Mouse (Mus musculus): ENCODE measurements around the gene Parp2.
"Not testable (repeated sequence)": the region's sequence is repeated elsewhere in the genome, so short reads cannot be mapped to it uniquely, and the experiment has no call there.

Gene Parp2

DNA sequence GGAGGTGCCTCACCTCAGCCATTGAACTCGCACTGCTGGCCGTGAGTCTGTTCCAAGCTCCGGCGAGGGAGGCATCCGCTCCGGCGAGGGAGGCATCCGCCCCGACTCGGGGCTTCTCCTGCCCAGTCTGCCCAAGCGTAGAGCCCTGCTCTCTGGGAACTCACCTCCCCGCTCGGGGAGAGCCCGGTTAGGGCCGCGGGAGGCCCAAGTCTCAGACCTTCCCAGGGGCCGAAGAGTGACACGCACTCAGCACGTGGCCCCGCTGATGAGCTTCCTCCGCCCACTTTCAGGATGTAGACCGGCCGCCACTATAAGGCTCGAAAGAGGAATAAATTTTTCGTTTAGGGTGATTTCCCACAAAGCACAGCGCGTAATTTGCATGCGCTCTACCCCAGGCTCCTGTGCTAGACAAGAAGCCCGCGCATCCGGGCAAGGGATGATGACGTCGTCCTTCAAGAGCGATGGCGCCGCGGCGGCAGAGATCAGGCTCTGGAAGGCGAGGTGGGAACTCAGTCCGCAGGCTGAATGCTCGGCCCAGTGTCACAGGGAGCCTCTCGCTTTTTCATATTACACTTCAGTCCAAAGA, at the start of gene Parp2, which contains the start of gene Ccnb1ip1:
Gene Parp2, plus strand, starts transcription at position 355 of the 586 bp plus-strand sequence.
Gene Ccnb1ip1, minus strand, starts transcription at position 246 of the 586 bp plus-strand sequence.
- DNase-seq: peak; percentile 99

DNA sequence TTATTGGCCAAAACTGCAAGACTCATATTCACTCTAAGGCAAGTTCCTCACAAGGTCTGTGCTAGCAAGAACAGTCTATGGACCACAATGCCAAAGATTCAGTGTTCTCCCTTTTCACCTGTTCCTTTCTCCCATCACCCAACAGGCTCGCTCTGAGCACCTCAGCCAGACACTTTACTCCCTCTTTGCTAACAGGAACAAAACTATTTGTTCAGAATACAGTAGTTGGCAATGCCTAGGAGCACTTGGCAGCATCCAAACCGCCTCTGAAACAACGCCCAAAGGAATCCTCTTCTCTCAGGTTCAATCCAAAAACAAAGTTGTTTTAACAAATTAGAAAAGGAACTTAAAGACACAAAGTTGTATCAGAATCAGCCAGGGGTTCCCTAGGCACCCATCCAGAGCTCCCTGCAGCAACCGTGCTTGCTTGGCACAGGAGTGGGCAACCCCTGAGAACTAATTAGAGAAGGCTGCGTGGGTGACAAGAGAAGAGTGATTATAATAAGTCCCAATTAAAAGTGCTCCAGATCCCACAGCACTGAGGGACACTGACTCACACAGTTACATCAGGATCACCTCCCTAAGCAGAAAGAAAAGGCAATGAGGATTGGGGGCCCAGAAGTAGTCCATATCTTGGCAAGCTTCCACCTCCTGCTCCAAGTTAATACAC, 49.1 kb upstream of the Parp2 start:
- DNase-seq: no peak

DNA sequence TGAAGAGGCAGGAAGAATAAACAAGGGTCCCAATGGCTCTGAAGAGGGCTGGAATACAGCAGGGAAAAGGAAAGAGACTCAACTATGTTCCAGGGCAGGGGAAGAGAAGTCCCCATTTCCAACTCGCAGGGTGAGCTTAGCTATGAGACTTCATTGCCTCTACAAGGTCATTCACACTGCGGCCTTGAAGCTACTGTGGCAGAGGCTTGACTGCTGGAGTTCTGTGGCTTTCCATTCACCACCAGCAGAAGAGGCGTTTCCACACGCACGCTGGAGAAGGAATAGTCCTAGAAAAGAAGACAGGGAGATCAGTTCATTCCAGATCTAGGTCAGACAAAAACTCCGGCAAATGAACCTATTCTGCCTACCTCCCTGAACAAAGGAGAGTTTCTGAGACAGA, 41.9 kb upstream of the Parp2 start:
- DNase-seq: no peak

DNA sequence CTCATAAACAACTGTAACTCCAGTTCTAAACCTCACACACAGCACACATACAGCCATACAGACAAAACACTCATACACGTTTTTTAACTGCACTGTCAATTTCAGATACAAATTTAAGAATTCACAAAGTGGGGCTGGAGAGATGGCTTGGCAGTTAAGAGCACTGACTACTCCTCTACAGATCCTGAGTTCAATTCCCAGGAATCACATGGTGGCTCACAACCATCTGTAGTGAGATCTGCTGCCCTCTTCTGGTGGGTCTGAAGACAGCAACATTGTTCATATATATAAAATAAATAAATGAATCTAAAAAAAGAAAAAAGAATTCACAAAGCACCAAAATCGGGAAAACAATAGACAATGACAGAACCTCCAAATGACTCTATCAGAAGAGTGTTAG, 36.3 kb upstream of the Parp2 start:
- no peak for DNase-seq

DNA sequence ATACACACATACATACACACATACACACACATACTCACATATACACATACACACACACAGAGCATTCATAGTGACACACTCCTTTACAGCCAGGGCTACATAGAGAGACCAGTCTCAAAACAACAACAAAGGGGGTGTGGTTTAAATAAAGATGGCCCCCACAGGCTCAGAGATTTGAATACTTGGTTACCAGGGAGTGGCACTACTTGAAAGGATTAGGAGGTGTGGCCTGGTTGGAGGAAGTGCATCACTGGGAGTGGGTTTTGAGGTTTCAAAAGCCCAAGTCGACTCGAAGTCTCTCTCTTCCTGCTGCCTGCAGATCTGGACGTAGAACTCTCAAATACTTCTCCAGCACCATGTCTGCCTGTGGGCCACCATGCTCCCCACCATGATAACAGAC, 25.5 kb upstream of the Parp2 start:
- DNase-seq: no peak

DNA sequence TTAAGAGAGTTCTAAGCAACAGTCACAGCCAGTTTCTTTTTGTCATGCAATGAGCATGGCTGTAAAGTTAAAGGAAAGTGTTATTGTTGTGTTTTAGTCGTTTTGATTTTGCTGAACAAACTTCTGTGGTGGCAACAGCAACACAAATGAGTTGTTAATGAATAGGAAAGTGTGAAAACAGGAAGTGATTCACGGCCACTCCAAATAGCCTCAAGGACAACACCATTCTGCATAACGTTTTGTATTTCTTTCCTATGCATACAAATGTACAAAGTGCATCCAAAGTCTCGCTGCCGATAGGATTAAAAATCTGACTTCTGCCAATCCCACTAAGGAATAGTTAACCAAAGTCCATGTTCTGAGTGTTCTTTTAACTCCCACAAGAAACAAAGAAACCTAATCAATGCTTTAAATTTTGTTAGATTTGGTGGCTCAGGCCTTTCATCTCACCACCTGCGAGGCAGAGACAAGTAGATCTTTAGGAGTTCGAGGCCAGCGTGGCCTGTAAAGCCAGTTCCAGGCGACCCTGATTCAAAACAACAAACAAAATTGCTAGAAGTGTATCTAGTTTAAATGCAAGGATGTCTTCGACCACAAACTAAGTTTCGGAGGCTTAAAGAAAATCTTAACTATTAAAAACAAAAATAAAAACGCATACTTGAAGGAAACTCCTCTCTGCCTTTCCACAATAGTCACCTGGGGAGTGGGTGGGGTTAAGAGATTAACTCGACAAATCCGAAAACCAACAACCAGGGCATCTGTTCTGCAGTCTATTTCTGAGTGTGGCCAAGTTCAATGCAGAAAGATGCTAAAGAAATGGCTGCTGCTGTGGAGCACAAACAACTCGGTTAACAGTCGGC, 23.0 kb upstream of the Parp2 start:
- DNase-seq: no peak

DNA sequence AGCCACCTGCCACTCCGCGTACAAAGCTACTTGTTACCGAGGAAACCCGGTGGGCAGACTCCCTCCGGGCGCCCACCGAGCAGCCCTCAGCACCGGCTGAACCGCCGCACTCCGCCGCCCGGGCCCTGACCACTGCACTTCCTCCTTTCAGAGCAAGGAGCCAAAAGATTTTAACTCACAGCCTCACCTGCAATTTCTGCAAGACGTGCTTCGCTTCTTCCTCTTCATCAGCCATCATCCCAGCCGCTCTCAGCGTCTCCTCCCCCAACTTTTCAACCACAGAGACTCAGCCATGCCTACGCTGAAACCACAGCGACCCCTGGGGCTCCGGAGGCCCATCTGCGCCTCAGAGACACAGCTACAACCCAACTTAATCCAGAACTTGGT, 22.4 kb upstream of the Parp2 start, which contains the start of gene Ttc5:
Gene Ttc5, minus strand, starts transcription at position 269 of the 387 bp plus-strand sequence.
- peak; percentile 84 for DNase-seq

DNA sequence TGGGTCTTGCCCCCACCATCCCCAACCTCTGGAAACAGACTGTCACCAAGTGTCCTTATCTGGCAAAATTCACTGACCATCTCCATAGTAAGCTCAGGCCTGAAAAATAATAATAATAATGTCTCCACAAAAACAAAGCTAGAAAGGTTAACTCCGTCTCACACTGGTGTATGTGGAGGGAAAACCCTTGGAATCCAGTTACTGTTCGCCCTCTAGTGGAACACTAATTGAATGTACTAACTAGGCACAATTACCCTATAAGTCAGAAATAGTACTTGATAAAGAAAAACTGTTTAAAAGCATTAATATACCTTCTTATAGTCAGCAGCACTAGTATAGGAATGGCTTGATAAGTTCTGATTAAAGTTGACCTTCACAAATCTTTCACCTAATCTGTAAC, 19.5 kb upstream of the Parp2 start:
- no peak for DNase-seq

DNA sequence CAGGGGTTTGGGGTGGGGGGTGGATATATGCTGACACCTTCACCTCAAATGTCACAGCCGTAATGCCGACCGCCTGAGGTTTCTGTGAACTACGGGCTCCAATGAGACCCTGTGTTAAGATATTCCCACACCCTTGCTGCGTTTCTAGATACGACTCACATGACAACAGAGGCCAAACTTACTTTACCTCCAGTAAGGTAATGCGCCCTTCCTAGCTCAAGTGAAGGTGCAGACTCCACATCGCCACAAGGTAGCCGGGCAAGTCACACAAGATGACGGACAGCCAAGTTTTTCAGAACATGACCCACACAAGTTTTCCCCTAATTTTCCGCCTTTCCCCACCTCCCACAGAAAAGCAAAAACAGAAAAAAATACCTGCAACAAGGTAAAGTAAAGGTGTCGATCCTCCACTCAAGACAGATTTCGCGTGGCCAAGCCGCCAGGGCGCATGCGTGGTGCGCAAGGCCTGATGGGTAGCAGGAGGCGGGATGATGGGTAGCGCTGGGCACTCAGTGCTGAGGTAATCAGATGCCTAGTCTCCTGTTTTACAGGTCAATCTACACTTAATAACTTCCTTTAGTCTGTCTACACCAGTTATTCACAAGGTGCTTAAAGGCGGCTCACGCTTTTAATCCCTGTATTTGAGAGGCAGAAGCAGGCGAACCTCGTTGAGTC, 12.2 kb upstream of the Parp2 start:
- DNase-seq: no peak

DNA sequence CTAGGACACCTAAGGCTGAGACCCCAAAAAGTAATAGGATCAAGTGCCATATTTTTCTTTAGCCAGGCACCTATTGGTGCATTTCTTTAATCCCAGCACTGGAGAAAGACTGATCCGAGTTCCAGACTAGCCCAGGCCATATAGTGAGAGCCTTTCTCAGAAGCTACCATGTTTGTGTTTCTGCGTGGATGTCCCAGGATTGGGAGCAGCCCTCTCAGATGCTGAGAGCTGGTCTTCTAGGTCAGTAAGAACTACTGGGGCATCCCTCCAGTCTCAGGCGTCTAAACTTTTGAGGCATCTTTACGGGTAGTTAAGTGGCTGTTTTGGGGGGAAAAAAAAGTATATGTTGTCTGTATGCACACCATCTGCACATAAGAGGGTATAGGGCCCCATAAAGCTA, 11.7 kb upstream of the Parp2 start:
- DNase-seq: no peak

DNA sequence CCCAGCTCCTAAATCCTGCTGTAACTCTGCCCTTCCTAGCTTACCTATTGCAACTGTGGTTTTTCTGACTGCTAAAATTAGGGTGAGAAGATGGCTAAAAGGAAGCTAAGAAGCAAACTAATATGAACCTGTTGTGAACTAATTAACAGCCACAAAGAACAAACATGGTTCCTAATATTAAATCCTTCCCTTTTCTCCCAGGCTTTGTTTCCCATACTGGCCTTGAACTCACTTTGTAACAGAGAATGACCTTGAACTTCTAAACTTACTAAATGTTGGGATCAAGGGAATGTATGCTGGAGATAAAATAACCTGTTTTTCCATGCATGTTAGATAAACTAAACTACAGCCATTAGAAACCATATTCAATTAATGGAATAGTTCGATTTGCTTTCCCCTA, 11.2 kb upstream of the Parp2 start:
- no peak for DNase-seq

DNA sequence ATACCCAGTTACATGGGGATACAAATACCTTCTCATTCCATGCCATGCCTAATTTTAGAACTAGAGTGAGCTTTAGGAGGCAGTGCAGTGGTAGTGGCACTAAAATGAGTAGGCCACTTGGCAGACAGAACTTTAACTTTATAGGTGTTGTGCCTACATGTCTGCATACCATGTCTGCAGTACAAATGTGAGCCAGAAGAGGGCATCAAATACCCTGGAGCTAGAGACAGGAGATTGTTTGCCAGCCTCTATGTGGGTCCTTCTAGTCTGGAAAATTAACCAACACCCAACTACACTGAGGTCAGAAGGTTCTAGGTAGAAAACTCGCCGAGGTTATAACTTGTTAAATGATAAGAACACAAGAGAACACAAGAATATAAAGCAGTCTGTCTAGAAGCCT, 9.1 kb upstream of the Parp2 start:
- DNase-seq: no peak

DNA sequence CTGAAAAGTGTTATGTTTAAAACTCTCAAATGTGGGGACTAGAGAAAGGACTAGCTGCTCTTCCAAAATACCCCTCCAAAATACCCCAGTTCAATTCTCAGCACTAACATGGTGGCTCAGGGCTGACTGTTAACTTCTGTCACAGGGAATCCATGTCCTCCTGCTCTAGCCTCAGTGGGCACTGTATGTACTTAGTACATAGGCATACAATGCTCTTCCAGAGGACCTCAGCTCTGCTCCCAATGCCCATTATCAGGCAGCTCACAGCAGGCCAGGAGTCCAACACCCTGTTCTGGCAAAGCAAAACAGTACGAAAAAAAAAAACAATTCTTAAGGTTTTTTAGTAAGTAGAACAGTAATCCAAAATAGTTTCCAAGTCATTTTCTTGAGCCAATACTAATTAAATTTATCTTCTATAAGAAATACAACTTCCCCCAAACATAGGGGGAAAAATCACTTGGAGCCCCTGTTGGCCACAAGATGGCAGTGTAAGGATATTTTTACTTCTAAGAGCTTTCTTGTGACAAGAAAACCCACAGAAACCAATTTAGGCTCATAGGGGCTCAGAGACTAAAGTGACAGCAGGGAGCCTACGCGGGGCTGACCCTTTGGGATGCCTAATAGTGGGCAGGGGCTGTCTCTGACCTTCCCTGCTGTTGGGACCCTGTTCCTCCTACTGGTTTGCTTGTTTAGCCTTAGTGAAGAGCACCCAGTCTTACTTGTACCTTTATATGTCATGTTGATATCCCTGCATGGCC, 8.0 kb upstream of the Parp2 start:
- peak; percentile 36 for DNase-seq

DNA sequence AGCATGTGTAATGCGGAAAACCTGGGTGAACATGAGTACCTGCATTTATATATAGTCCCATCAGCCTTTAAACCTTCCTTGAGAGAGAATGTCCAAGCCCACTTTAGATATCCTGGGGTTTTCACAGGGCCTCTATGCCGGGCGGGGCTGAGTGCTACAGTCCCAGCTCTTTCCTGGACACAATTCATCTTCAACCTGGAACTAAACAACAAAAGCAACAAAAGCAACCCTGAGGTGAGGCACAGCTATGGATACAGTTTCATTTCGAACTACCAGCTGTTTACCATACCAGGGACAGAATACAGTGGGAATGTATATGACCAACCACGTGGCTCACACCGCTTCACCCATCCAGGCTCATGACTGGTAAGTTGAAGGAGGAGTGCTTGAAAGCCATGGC, 5.2 kb upstream of the Parp2 start:
- DNase-seq: no peak

DNA sequence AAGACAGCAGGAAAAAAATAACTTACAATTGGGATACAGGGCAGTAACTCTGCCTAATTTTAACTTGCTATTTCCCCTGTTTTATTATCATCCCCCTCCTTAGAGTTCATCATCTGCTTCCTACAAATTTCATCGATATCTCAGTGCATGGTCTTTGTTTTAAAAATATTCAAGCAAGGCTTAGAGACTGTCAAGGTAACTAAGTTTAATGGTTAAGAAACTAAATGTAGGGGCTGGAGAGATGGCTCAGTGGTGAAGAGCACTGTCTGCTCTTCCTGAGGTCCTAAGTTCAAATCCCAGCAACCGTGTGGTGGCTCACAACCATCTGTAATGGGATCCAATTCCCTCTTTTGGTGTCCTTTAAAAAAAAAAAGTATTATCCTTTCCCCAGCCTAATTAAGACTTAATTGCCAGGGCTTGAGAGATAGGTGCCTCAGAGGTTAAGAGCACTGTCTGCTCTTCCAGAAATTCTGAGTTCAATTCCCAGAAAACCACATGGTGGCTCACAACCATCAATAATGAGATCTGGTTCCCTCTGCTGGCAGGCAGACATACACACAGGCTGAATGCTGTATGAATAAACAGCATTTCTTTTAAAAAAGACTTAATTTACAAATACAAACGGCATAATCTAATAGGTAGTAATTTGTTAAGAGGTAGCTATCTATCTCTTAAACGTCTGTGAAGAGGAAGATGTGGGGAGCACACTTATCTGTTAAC, 4.6 kb upstream of the Parp2 start:
- no peak for DNase-seq

DNA sequence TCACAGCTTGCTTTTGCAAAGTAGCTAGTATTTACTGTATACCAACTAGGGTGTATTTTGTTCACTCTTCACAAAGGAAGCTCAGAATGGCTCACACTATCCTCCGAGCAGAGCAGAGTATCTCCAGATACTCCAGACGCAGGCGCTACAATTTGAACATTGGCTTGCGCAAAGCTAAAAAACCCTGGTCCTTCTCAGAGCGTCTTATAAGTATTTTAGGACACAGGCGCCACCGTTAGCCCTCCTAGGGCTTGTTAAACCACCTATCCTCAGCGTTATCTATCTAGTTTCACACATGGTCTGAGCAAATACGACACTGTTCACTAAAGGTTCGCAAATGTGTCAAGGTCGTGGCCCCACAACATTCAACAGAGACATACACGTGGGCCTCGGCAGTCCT, 3.0 kb upstream of the Parp2 start:
- no peak for DNase-seq

DNA sequence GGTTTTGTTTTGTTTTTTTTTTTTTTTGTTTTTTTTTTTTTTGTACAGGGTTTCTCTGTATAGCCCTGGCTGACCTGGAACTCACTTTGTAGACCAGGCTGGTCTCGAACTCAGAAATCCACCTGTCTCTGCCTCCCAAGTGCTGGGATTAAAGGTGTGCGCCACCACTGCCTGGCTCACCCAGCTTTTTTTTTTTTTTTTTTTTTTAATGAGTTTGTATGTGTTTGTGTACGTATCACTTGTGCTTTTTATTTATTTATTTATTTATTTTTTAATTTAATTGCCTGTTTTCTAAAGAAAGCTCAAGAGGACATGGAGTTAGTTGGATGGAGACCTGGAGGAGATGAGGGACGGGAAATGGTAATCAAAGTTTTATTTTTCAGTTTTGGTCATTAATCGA, 1.2 kb upstream of the Parp2 start:
- DNase-seq: not testable (repeated sequence)

DNA sequence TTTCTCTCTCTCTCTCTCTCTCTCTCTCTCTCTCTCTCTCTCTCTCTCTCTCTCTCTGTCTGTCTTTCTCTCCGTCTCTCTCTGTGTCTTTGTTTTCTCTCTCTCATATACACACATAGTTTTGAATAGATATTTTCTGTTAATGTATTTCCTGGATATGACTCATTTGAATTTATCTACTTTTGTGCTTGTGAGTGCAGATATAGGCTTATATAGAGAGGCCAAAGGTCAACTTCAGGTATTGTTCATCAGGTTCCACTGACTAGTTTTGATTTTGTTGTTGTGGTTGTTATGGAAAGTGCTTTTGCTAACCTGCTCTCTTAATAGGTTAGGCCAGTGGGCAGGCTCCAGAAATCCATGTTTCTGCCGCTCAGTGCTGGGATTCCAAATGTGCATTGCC, 5.4 kb downstream of the Parp2 start:
- no peak for DNase-seq

DNA sequence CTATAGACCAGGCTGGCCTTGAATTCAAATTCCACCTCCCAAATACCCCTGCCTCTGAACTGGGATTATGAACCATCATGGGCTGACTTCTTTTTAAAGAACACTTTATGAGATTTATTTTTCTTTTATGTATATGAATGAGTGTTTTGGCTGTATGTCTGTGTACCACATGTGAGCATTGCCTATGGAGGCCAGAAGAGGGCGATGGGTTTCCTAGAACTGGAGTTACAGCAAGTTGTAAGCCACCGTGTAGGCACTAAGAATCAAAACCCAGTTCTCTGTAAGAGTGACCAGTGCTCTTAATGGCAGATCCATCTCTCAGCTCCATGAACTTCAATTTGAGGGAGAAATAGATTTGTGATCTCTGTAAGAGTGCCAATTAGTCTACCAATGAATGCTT, 15.6 kb downstream of the Parp2 start:
- DNase-seq: no peak

DNA sequence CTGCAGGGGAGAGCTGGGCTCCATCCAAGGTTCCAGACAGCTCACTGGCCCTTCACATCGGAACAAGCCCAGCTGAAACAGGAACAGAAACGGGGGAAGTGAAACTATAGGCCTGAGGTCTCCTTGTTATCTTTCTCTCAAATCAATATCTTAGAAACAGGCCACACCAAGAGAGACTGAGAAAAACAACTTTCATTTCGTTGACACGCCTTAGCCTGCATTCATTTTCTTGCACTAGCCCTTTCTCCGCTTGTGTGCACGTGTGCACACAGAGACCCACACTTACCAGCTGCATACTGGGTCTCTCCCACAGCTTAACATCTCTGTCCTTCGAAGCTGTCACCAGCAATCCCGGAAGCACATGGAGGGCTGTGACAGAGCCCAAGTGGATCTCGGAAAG, 16.6 kb downstream of the Parp2 start:
- no peak for DNase-seq

DNA sequence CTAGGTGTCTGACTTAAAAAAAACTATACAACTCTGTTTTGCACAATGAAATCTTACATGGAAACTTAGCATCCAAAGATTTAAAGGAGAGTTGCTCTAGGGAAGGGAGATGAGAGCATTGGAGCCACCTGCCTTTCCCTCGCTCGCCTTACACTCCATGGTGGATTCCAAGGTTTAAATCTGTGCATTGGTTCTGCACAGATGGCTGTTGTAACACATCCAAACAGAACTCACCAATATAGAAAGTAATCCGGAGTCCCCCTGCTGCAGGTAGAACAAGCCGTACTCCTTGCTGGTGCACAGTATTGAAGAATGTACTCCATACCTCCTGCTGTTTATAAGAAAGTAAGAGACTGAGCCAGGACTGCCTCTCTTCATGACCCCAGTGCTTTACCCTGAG, 18.9 kb downstream of the Parp2 start:
- no peak for DNase-seq

DNA sequence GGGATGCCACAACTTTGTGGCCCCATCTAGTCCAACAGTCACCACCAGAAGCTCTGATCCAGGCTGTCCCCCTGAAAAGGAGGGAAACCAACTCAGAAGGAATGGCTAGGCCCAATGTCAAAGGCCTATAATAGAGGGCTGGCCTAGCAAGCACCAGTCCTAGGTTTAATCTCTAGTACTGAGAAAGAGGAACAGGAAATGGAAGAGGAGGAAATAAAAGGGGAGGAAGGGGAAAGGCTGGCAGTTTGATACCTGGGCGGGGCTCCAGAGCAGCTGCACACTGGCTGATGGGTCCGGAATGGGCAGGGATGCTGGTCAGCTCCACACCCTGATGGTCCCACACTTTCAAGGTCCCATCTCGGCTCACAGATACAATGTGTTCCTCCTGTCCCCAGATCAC, 22.2 kb downstream of the Parp2 start:
- DNase-seq: no peak

All from cerebellum, adult 9-11 months (tissue).